ENCODE assay signal across 18 mouse cellular contexts in genomic region chr2:139281056-139281455, GRCm38 (mm10).
"Had no signal": no experiment of that assay in that cellular context is flagged by ENCODE, and none has a peak within 500 bp of the region (broad histone marks: within the 10 kb centered on the region; RNA-seq: fewer than 3 reads in every experiment).

No protein-coding gene starts in this region.

- H3K9me3 ChIP-seq: limb, embryonic 12.5 days; limb, embryonic 15.5 days; neural tube, embryonic 13.5 days; stomach, embryonic 15.5 days had no signal

- ATAC-seq: liver, postnatal 0 days; lung, postnatal 0 days had no signal

- H3K9ac ChIP-seq: limb, embryonic 12.5 days; limb, embryonic 15.5 days; liver, embryonic 14.5 days; liver, postnatal 0 days; lung, embryonic 14.5 days; neural tube, embryonic 13.5 days; stomach, embryonic 15.5 days had no signal

- H3K27me3 ChIP-seq: limb, embryonic 12.5 days; limb, embryonic 15.5 days; neural tube, embryonic 13.5 days; stomach, embryonic 15.5 days had no signal

- H3K27ac ChIP-seq: kidney, postnatal 0 days; limb, embryonic 12.5 days; limb, embryonic 15.5 days; liver, embryonic 14.5 days; macrophage; neural tube, embryonic 13.5 days; stomach, embryonic 15.5 days had no signal

- H3K4me3 ChIP-seq: limb, embryonic 12.5 days; limb, embryonic 15.5 days; neural tube, embryonic 13.5 days; stomach, embryonic 15.5 days had no signal

- H3K4me1 ChIP-seq: limb, embryonic 12.5 days; limb, embryonic 15.5 days; stomach, embryonic 15.5 days had no signal

- DNase-seq: kidney, adult 2 months; kidney, postnatal 25 days; left cerebral cortex, postnatal 4 days; liver, postnatal 0 days; lung, embryonic 14.5 days; retina, postnatal 1 day; right cerebral cortex, postnatal 25 days; spleen, adult 18-20 months; thymus, postnatal 25 days had no signal

- H3K36me3 ChIP-seq: limb, embryonic 12.5 days; limb, embryonic 15.5 days; neural tube, embryonic 13.5 days; stomach, embryonic 15.5 days had no signal

- H3K4me2 ChIP-seq: limb, embryonic 12.5 days; limb, embryonic 15.5 days; liver, embryonic 11.5 days; lung, embryonic 14.5 days; neural tube, embryonic 13.5 days; stomach, embryonic 15.5 days had no signal
